Mouse (Mus musculus) thymus, adult 2 months (tissue): ENCODE results near the gene Scd3. TPM values are rescaled to one million over a fixed set of nuclear protein-coding genes. Genes with fewer than 3 reads are reported as not detected.

Source experiments
- DNase-seq: peaks from one replicate; pipeline ENCODE4 v3.0.0; 2021
- H3K27ac ChIP-seq: fragments of 200-500 bp; 2 replicates; pipeline ENCODE4 v1.5.1; 2012; ENCODE audit warnings: low read length, control low read depth; ENCODE audit not compliant: control insufficient read depth, insufficient read depth
- H3K27me3 ChIP-seq: fragments of 200-500 bp; 2 replicates; pipeline ENCODE4 v1.6.1; 2012; ENCODE audit warnings: mild to moderate bottlenecking, low read length, moderate library complexity, mixed read lengths; ENCODE audit not compliant: control insufficient read depth, insufficient read depth
- H3K36me3 ChIP-seq: fragments of 200-500 bp; 2 replicates; pipeline ENCODE4 v1.6.1; 2012; ENCODE audit warnings: mild to moderate bottlenecking, low read length, moderate library complexity; ENCODE audit not compliant: control insufficient read depth, insufficient read depth
- H3K4me1 ChIP-seq: fragments of 200-500 bp; replicated peaks from 2 replicates; pipeline ENCODE4 v1.6.1; 2012; ENCODE audit warnings: low read length; ENCODE audit not compliant: control insufficient read depth, insufficient read depth
- H3K4me3 ChIP-seq: fragments of 200-500 bp; 2 replicates; pipeline ENCODE4 v1.5.1; 2012; ENCODE audit warnings: mild to moderate bottlenecking, low read length, control low read depth, moderate library complexity; ENCODE audit not compliant: control insufficient read depth, insufficient read depth
- CTCF ChIP-seq: fragments of 200-500 bp; IDR thresholded peaks from 2 replicates; pipeline ENCODE4 v1.5.1; 2012; ENCODE audit warnings: mild to moderate bottlenecking, control low read depth, low read length, moderate library complexity, borderline replicate concordance; ENCODE audit not compliant: control insufficient read depth, poor library complexity, insufficient read depth; ENCODE audit errors: extremely low read depth
- POLR2A ChIP-seq: fragments of 200-500 bp; IDR thresholded peaks from 2 replicates; pipeline ENCODE4 v1.6.1; 2012; ENCODE audit warnings: mild to moderate bottlenecking, low read length, control low read depth, moderate library complexity; ENCODE audit not compliant: control insufficient read depth, poor library complexity, insufficient read depth; ENCODE audit errors: extremely low read depth
- WGBS: fragments of 180-500 bp; shearing (Covaris S2); methylation state at CpG from one replicate; pipeline ENCODE4 v1.1.7; 2018; 5-methylcytosine and 5-hydroxymethylcytosine counted together
- polyA plus RNA-seq: library from polyadenylated mRNA; depleted of rRNA; stranded (reverse); fragments of >200 nt; gene quantifications from 2 replicates; pipeline ENCODE4 v1.2.3, GENCODE M21; 2012

Gene Scd3
- polyA plus RNA-seq, 1 experiment, result 0.23 TPM

GRCm38 (mm10) chr19:44284723-44285122 is 81.7 kb downstream of the Scd3 start:
- TF ChIP-seq CTCF (no peak), POLR2A (no peak)
- no peak for DNase-seq
- Histone ChIP-seq H3K36me3 (no peaks in the 10 kb centered on the region), H3K4me3 (peak overlapping the region; percentile 53), H3K27me3 (no peaks in the 10 kb centered on the region), H3K4me1 (peaks cover 43% of the 10 kb centered on the region), H3K27ac (peak overlapping the region; percentile 86)
- 7% methylated on average over 11 of the region's 11 CpGs for WGBS

GRCm38 (mm10) chr19:44285554-44285953 is 82.5 kb downstream of the Scd3 start:
- peaks cover 37% of the 10 kb centered on the region for H3K4me1 ChIP-seq
- no peak overlapping the region for H3K27ac ChIP-seq
- no peak for TF ChIP-seq POLR2A
- no peak for TF ChIP-seq CTCF
- no peaks in the 10 kb centered on the region for H3K36me3 ChIP-seq
- 95% methylated on average over 8 of the region's 8 CpGs for WGBS
- no peak overlapping the region for H3K4me3 ChIP-seq
- no peak for DNase-seq
- H3K27me3 ChIP-seq, result no peaks in the 10 kb centered on the region

- TF ChIP-seq CTCF, result no peak
- no peak for TF ChIP-seq POLR2A
- no peak overlapping the region for H3K4me3 ChIP-seq
- DNase-seq, result no peak
- no peak overlapping the region for H3K27ac ChIP-seq
- H3K4me1 ChIP-seq, result peaks cover 33% of the 10 kb centered on the region
- H3K27me3 ChIP-seq, result no peaks in the 10 kb centered on the region
- no peaks in the 10 kb centered on the region for H3K36me3 ChIP-seq
- 86% methylated on average over 2 of the region's 2 CpGs for WGBS
Observed at GRCm38 (mm10) chr19:44286109-44286508, 83.0 kb downstream of the Scd3 start.

- Histone ChIP-seq H3K27ac (no peak overlapping the region), H3K27me3 (no peaks in the 10 kb centered on the region), H3K36me3 (no peaks in the 10 kb centered on the region), H3K4me3 (no peak overlapping the region), H3K4me1 (peaks cover 26% of the 10 kb centered on the region)
- no peak for DNase-seq
- TF ChIP-seq POLR2A, result no peak
- 95% methylated on average over 11 of the region's 11 CpGs for WGBS
Observed at GRCm38 (mm10) chr19:44287415-44288110, 84.5 kb downstream of the Scd3 start.

GRCm38 (mm10) chr19:44292083-44292482 is 89.0 kb downstream of the Scd3 start:
- WGBS, result 91% methylated on average over 2 of the region's 2 CpGs
- peak overlapping the region; percentile 87 for H3K27ac ChIP-seq
- H3K27me3 ChIP-seq, result no peaks in the 10 kb centered on the region
- no peak for DNase-seq
- TF ChIP-seq CTCF (no peak), POLR2A (no peak)
- H3K4me3 ChIP-seq, result no peak overlapping the region
- H3K4me1 ChIP-seq, result peaks cover 24% of the 10 kb centered on the region
- peaks cover 9% of the 10 kb centered on the region; the same call in 1 of the 2 replicates for H3K36me3 ChIP-seq

- Histone ChIP-seq H3K27ac (peak overlapping the region; percentile 87), H3K4me3 (no peak overlapping the region), H3K4me1 (peaks cover 26% of the 10 kb centered on the region), H3K27me3 (no peaks in the 10 kb centered on the region), H3K36me3 (peaks cover 13% of the 10 kb centered on the region)
- DNase-seq, result no peak
- 34% methylated on average over 3 of the region's 3 CpGs for WGBS
- TF ChIP-seq CTCF (no peak), POLR2A (no peak)
Observed at GRCm38 (mm10) chr19:44292483-44292882, 89.4 kb downstream of the Scd3 start.
